Comparison of ENCODE assay signal across 8 mouse cellular contexts in genomic region chr4:45184521-45185330, GRCm38 (mm10). TPM values are rescaled to one million over a fixed set of nuclear protein-coding genes. Genes with fewer than 3 reads are reported as not detected.
DNase-seq lines count a peak whose midpoint lies in the region; ATAC-seq lines count a peak whose summit lies in the region.

TSS of gene Frmpd1 (plus strand) at chr4:45184875.

- under 1% methylated on average over 76 of the region's 85 CpGs for WGBS in hindbrain, embryonic 14.5 days

- H3K9ac ChIP-seq in hindbrain, embryonic 14.5 days: peak within 1 kb of the TSS; percentile 66

- peak within 1 kb of the TSS; percentile 76 for H3K4me3 ChIP-seq in hindbrain, embryonic 14.5 days (replicated peaks; ENCODE audit: low read length)

- no peaks in the 10 kb centered on the region for H3K9me3 ChIP-seq in hindbrain, embryonic 14.5 days (ENCODE audit: control insufficient read depth, low read length)

- H3K27ac ChIP-seq in hindbrain, embryonic 14.5 days: no peak within 1 kb of the TSS

- ATAC-seq in hindbrain, embryonic 14.5 days (ENCODE audit: low FRiP score): peak; percentile 86

- no peaks in the 10 kb centered on the region for H3K36me3 ChIP-seq in hindbrain, embryonic 14.5 days (replicated peaks; ENCODE audit: control insufficient read depth, insufficient read depth)

- 0 out of 2 replicates have a peak, but pooled peaks cover 5% of the 10 kb centered on the region for H3K4me1 ChIP-seq in hindbrain, embryonic 14.5 days (replicated peaks; ENCODE audit: control insufficient read depth, insufficient read depth, low read length)

- H3K4me2 ChIP-seq in hindbrain, embryonic 14.5 days (replicated peaks): peak within 1 kb of the TSS; percentile 99

- DNase-seq in adrenal gland, adult (ENCODE audit: inconsistent age in 2 of 2, low spot score in 1 of 2): peak; percentile 75 to 85
- peak; percentile 46 to 65 for DNase-seq in cerebellum, postnatal 25 days
- DNase-seq in gastrocnemius, adult 18-20 months (ENCODE audit: low spot score): peak; percentile 24
- peak; percentile 71 for DNase-seq in hindbrain, embryonic 14.5 days (ENCODE audit: low spot score)
- peak; percentile 48 to 63 for DNase-seq in layer of hippocampus, postnatal 36 days
- DNase-seq in lung, postnatal 14 days: peak; percentile 48
- peak; percentile 68 for DNase-seq in right cerebral cortex, adult 18-20 months
- DNase-seq in yolk sac, embryonic 10.5 days (ENCODE audit: low spot score): peak; percentile 50

- peaks cover 22% of the 10 kb centered on the region for H3K27me3 ChIP-seq in hindbrain, embryonic 14.5 days (ENCODE audit: control insufficient read depth, insufficient read depth, low read length)

RNA-seq across cellular contexts. Expression of gene Frmpd1, which starts in this region (rescaled TPM):
- total RNA-seq in gastrocnemius, adult 18-20 months (2021): not detected
- 2.3 and 2.4 TPM in 2 replicates for polyA plus RNA-seq in hindbrain, embryonic 14.5 days (2014; fragmentation: Nextera tagmentation; extraction: Ambion mirVana)
- total RNA-seq in layer of hippocampus, postnatal 36 days (2021): 10 to 100 TPM; 14.4 to 15.9 TPM

Comparison
In these comparisons a context has a peak if more than half of its experiments do, and no peak if none do; other contexts are left out.
1. RNA of gene Frmpd1 (total RNA-seq): 14.4 to 15.9 TPM in layer of hippocampus, postnatal 36 days; not detected in gastrocnemius, adult 18-20 months; every median in the first group is over 10 times any median in the second.
2. Peak in DNase-seq in gastrocnemius, adult 18-20 months; RNA of the gene not detected or under 1 TPM.
3. DNase-seq: peak in every context shown above with its lines; median percentile 80 in adrenal gland, adult; 71 in hindbrain, embryonic 14.5 days; 68 in right cerebral cortex, adult 18-20 months; 56 in cerebellum, postnatal 25 days; 56 in layer of hippocampus, postnatal 36 days; 50 in yolk sac, embryonic 10.5 days; 48 in lung, postnatal 14 days; 24 in gastrocnemius, adult 18-20 months.